Mouse (Mus musculus) heart, adult 8-10 months (tissue): ENCODE measurements around the gene Anp32a. TPM values are rescaled to one million over a fixed set of nuclear protein-coding genes. Genes with fewer than 3 reads are reported as not detected.
A peak's percentile ranks its signal among the peaks of the same experiment; 100 is the strongest.

Experiments used
- DNase-seq: peaks from one replicate; pipeline ENCODE4 v3.0.0; 2022; ENCODE audit warnings: low spot score
- total RNA-seq, 4 experiments: library from RNA; stranded (reverse); gene quantifications; 2 replicates each; pipeline ENCODE4 v1.2.4; 2022

The Anp32a gene
- total RNA-seq = 100 to 1,000 TPM; 196 to 226 (median 214) TPM

DNA sequence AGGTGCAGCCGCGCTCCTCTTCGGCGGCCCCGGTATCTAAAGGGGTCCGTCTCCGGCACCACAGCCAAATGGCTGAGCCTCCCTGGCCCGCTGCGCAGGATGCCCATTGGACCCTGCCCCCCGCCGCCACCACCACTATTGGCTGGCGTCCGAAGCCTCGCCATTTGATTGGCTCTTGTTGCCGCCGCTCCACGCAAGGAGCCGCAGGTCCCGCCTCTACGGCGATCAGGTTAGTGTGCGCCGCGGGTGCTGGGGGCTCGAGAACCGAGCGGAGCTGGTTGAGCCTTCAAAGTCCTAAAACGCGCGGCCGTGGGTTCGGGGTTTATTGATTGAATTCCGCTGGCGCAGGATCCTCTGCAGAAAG, at the start of gene Anp32a:
Gene Anp32a (plus strand): TSS at position 171 of the 364 bp plus-strand sequence.
- peak; percentile 98 for DNase-seq

GRCm38 (mm10) chr9:62295006-62295698, 45.9 kb upstream of the Anp32a start:
- peak; percentile 83 for DNase-seq

DNA sequence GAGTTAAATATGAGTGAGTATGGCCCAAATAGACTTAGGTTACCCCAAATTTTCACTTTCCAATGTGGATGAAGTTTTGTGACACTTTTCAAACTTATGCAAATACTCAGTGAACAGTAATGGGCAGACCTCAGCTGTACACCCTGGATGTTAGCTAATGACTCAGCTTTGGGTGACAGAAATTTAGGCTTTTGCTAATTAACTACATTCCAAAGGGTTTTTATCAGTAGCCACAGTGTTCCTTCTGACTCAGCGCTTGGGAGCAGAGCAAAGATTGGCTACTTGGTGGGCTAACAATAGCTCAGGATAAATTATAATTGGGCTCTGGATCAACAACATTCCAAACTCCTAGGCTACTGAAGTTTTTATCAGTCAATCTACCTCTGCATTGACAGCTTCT, 44.2 kb upstream of the Anp32a start:
- no peak for DNase-seq

DNA sequence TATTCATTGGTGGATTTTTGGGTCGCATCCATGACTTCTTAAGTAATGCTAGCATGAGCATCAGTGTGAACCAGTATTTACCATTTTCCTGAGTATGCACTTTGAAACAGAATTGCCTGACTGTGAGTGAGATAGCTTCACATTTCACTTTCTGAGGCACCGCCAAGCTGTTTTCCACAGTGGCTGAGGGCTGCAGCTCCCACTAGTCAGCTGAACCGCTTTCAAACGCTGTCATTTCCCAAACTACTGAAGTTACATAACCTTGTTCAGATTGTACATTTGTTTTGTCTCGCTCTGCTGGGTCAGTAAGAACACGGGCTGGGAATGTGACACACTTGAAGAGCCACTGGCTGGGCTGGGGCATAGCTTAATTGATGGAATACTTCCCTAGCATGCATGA, 25.5 kb upstream of the Anp32a start:
- no peak for DNase-seq

GRCm38 (mm10) chr9:62318729-62319128, 22.4 kb upstream of the Anp32a start:
- no peak for DNase-seq

- DNase-seq = no peak
Observed at GRCm38 (mm10) chr9:62323816-62324215, 17.3 kb upstream of the Anp32a start.

- DNase-seq = no peak
Observed at GRCm38 (mm10) chr9:62325965-62326364, 15.1 kb upstream of the Anp32a start.

- DNase-seq = no peak
Observed at GRCm38 (mm10) chr9:62334298-62334825, 6.7 kb upstream of the Anp32a start.

- DNase-seq = no peak
Observed at GRCm38 (mm10) chr9:62335396-62335795, 5.7 kb upstream of the Anp32a start.

DNA sequence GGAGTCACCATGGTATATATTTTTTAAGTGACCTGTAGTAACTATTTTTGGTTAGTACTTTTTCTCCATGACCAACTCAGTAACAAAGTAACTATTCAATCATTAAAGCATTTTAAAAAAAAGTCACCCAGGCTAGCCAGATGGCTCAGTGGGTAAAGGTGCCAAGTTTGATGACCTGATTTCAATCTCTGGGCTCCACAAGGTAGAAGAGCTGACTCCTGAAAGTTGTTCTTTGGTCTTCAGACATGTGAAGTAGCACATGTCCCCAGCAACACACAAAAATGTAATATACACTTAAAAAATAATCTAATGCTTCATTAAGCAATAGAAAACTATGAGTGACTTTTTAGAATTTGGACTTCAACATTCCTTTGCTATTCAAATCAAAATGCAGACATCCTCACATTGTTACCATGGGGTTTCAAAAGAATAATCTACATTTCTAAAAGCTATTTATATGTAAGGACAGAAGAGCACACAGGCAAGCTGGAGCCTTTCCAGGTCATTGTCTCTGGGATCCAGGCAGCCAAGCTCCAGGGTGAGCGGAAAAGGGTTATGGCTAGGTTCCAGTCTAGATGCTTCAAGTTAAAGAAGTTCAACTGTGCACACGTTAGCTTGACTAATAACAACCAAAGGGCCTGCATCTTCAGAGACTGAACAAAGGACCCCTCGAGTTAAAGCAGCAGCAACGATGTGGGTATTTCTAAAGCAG, 3.0 kb upstream of the Anp32a start:
- DNase-seq = peak; percentile 78

- no peak for DNase-seq
Observed at GRCm38 (mm10) chr9:62338636-62339191, 2.4 kb upstream of the Anp32a start.

GRCm38 (mm10) chr9:62340301-62341122, 581 bp upstream of the Anp32a start:
- no peak for DNase-seq

DNA sequence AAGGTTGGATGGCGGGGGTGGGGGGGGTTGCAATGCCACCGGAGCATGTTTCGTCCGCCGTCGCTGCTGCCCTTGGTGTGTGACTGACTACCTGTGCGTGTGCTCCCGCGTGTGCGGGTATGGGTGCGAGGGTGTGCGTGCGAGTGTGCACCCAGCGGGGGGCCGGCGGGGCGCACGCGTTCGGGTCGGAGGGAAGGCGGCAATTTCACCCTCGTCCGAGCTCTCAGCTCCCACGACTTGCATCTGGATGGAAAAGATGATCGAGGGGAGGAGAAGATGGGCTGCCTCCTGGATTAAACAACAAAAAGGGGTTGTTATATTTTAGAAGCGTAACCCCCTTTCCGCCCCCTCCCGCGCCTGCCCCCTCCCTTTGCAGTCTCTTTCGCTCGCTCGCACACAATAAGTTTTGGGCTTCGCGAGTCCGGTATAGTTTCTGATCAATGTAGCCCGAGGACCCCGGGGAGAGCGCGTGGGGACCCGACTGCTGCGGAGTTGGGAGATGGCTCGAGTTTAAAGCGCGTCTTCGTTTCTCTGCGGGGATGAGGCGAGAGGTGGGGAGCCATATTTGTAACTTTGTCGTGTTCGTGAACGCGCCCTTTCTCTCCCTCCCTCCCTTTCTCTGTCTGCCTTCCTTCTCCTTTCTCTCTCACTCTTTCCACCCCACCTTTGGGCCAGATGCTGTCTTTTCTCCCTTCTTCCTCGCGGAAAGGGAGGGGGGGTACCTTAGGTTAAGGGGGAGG, 778 bp downstream of the Anp32a start:
- no peak for DNase-seq

DNA sequence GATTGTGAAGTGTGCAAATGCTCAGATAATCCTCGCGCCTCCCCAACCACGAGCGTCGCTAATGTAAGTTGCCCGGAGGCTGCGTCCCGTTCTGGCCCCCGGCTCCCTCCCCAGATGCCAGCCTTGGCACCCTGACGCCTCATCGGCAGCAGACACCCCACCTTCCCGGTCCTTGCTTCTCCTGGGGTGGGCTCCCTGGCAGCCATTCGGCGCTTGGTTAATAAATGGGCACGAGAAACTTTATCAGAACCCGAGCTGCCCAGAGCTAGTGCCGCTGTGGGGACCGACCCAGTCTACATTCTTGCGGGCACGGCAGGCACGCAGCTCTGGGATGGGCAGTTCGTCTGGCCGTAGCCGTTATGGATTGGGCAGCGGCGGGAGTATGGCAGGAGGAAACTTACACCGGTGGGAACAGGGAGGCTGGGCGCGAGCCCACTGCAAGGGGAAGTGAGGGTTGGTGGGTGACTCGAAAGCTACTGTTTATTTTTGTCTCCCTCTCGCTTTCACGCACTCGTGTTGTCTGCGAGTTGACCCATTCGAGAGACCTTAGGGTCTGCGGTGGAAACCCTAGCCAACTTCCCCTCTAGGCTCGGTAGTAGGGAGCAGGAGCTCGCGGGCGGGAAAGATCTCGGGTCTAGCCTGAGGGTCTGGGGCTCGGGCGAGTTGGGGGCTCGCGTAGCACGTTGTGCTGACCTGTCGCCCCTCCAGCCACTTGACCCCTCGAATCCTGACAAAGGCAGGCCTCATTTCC, 1.5 kb downstream of the Anp32a start:
- DNase-seq = peak; percentile 61

DNA sequence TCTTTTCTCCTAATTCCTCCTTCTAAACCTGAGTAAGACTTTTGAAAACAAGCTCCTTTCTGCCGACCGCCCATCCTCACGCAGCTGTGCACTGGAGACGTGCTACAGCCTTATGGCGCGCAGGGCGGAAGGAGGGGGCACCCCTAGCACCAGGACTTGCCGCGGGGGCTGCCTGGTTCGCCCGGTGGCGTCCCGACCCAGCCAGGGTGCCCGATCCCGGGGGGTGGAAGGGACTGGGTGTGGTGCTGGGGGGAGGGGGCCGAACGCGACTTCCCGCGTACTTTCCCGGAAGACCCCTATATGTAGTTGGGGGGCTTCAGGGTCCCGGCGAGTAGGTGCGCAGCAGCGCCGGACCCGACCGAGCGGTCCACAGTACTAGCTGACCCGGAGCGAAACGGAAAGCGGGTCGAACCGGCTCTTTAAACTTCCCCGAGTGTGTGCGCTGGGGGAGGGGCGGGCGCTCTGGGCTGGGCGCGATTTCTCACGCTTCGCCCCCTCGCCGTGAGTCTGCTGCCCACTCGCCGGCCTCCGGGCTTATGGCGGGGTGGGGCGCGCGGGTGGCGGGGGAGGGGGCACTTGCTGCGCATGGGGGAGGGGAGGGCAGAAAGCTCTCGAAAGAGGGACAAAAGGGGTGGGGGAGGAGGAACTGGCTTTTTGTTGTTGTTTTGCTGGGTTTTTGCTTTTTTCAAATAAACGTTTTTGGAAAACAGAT, 2.3 kb downstream of the Anp32a start:
- DNase-seq = peak; percentile 79

- DNase-seq = peak; percentile 70
Observed at GRCm38 (mm10) chr9:62343904-62344491, 2.9 kb downstream of the Anp32a start.

DNA sequence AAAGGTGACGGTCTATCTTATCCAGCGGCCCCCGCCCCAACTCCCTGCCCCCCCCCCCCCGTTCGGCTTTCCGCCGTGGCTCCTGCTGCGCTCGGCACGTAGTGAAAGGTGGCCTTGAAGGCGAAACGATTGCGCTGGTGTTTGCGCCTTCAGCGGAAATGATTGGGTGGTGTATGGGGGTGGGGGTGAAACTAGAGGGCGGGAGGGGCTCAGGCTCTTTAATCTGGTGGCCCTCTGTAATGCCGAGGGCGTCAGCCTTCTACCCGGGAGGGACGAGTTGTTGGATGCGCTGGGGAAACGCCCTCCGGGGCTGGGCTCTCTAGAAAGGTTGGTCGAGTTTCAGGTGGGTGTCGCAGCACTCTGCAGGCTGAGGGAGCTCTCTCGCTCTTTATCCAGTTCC, 3.5 kb downstream of the Anp32a start:
- peak; percentile 76 for DNase-seq

DNA sequence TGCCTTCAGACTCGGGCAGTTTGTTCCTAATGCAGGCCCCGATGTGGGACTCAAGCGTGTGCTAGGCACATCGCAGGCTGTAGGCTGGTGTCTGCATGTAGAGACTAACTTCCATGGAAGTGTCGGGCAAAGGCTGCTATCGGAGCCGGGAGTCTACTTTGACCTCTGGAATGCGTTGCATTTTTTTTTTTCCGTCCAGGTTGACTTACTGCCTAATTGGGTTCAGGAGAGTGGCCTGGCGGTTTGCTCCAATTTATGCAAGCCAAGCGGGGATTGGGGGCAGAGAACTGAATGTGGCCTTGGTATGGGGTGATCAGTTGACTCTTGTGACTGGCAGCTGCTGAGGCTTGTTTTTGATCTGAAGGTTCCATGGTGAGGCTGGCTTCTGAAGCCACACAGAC, 4.0 kb downstream of the Anp32a start:
- DNase-seq = no peak

GRCm38 (mm10) chr9:62345633-62346387, 4.7 kb downstream of the Anp32a start:
- DNase-seq = peak; percentile 24
